Mouse (Mus musculus) monocyte, adult 2 months (primary cell): Measurements from ENCODE around the gene Chaf1b.

ENCODE experiments used
- DNase-seq, 2 experiments: peaks; one replicate each; pipeline ENCODE4 v3.0.0; 2022; ENCODE audit warnings: low spot score in 2 of 2, low read depth in 1 of 2

The Chaf1b gene

GRCm38 (mm10) chr16:93944301-93944700 lies 60.6 kb downstream of the Chaf1b start:
- no peak for DNase-seq

GRCm38 (mm10) chr16:93947396-93947795 lies 63.7 kb downstream of the Chaf1b start:
- no peak for DNase-seq
